Mouse (Mus musculus) stomach, embryonic 16.5 days (tissue): ENCODE data around the gene Gngt1. TPM values are rescaled to one million over a fixed set of nuclear protein-coding genes. Genes with fewer than 3 reads are reported as not detected.

Experiments used
- polyA plus RNA-seq: library from polyadenylated mRNA; unstranded; fragments of >200 nt; fragmentation: Nextera tagmentation; extraction: Ambion mirVana; gene quantifications from 2 replicates; pipeline ENCODE4 v1.2.1, GENCODE M21; 2015

Gngt1 gene
- polyA plus RNA-seq, 1 experiment from 2014 or later = 0.22 TPM

Other genes starting within 250 kb of the Gngt1 start
- gene Calcr, start 229.1 kb upstream of the Gngt1 start, polyA plus RNA-seq = 0.12 and 0.34 TPM in 2 replicates
- 3.9 and 4.7 TPM in 2 replicates for gene Tfpi2, start 4.9 kb upstream of the Gngt1 start, polyA plus RNA-seq
- gene Gng11, start 10.1 kb downstream of the Gngt1 start, polyA plus RNA-seq = 71.8 and 83.0 TPM in 2 replicates
- 77.6 and 78.4 TPM in 2 replicates for gene Bet1, start 93.2 kb downstream of the Gngt1 start, polyA plus RNA-seq